Mouse (Mus musculus) liver, postnatal 0 days (tissue): ENCODE measurements around the gene Tmem132c.

ENCODE experiments used
- CTCF ChIP-seq: sonication (generic); IDR thresholded peaks from 2 replicates; pipeline ENCODE4 v1.5.1; 2016; ENCODE audit warnings: antibody characterized with exemption, low read depth
- EP300 ChIP-seq: IDR thresholded peaks from 2 replicates; pipeline ENCODE4 v1.6.1; 2016; ENCODE audit warnings: antibody characterized with exemption, low read depth, mild to moderate bottlenecking

DNA sequence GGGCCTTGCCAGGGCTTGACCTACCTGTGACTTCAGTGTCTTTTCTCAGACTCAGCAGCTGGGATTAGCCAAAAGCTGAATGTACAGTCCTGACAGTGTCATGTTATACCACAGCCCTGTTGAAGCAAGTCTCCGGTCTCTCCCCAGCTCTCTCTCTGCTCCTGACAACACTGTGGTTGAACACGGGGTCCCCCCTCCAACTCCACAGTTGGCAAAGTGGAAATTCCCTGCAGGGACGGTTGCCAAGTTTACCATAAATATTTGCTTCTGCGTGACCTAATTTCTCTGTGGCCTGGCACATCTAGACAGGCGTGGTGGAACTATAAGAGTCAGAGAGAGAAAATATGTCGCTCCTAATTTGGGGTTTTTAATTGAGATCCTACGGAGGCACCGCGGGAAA lies 274.4 kb downstream of the Tmem132c start:
- TF ChIP-seq CTCF (no peak), EP300 (no peak)
